Mouse (Mus musculus): ENCODE results near the gene Hs6st3. TPM values are rescaled to one million over a fixed set of nuclear protein-coding genes. Genes with fewer than 3 reads are reported as not detected.

Hs6st3 gene
- polyA plus RNA-seq, 1 experiment from 2014 or later, result 0.11 TPM

DNA sequence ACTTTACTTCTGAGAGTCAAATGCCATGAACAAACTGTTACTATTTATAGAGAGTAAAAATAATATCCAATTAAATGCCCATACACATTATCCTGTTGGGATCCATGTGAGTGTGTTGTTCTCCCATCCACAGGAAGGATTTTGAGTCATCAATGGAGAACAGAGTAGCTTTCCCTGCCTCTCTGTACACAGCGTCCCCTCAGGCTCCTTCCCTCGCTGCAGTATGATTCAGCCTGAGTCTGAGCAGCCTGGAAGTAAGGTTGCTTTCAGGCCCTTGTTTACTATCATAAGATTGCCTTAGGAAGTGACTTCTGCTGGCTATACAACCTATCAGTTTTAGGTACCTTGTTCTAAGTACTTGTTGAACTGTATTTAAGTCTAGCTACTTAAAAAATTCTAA, 14.9 kb downstream of the Hs6st3 start:
- 65% methylated on average over 2 of the region's 2 CpGs for WGBS
- ATAC-seq (ENCODE audit: insufficient number of reproducible peaks, insufficient read depth, low FRiP score, low read depth), result no peak

DNA sequence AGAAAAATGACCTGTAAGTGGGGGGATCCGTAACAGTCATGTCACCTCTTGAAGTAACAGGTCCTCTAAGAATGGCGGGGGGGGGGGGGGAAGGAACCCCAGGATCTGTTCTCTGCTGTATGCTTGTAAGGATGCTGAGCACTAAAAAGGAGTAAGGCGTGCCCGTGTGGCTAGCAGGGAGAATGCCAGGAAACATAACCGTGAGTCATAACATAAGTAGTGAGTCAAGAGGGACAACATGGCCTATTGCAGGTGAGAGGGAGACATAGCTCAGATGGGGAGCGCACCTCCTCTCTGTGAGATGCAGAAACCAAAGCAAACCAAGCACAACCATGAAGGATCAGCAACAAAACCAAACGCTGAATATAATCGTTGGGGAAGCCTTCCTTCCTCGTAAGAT, 55.8 kb downstream of the Hs6st3 start:
- 80% methylated on average over 9 of the region's 9 CpGs for WGBS

More for the DNA sequence above, 14.9 kb downstream of the Hs6st3 start:
- Histone ChIP-seq H3K4me1 (ENCODE audit: control insufficient read depth in 2 of 2, insufficient read depth in 2 of 2, low read length in 2 of 2) (no peaks in the 10 kb centered on the region), H3K27ac (replicated peaks in 1 of 2; ENCODE audit: control insufficient read depth in 1 of 2, insufficient read depth in 1 of 2, low read depth in 2 of 2, low read length in 2 of 2) (no peak overlapping the region), H3K27me3 (ENCODE audit: control insufficient read depth, insufficient read depth, low read length) (no peaks in the 10 kb centered on the region), H3K36me3 (ENCODE audit: control insufficient read depth, insufficient read depth, low read length) (no peaks in the 10 kb centered on the region), H3K4me2 (ENCODE audit: low read length) (no peak overlapping the region), H3K9ac (ENCODE audit: low read length) (no peak overlapping the region), H3K4me3 (ENCODE audit: control insufficient read depth in 1 of 2, insufficient read depth in 1 of 2, low read depth in 1 of 2, low read length in 2 of 2) (no peak overlapping the region), H3K9me3 (ENCODE audit: control insufficient read depth, low read length) (peaks cover 13% of the 10 kb centered on the region)

DNA sequence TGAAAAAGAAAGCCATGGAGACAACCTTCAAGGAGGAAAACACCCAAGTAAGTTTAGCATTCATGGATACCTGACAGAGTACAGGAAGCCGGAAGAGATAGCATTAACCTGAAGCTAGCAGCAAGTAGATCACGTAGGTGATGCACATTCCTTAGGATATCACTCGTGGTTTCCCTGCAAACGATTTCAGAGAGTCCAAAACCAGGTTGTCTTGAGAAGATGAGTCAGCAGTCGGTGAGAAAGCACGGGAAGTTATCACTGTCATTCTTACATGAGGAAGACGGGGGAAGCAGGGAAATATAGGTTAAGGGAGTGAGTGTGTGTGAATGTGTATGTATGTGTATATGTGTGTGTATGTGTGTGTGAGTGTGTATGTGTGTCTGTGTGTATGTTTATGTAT, 65.4 kb downstream of the Hs6st3 start:
- Histone ChIP-seq H3K4me1 (ENCODE audit: control insufficient read depth in 2 of 2, insufficient read depth in 2 of 2, low read length in 2 of 2) (no peaks in the 10 kb centered on the region), H3K9ac (ENCODE audit: low read length) (no peak overlapping the region), H3K9me3 (ENCODE audit: control insufficient read depth, low read length) (no peaks in the 10 kb centered on the region), H3K27ac (replicated peaks in 1 of 2; ENCODE audit: control insufficient read depth in 1 of 2, insufficient read depth in 1 of 2, low read depth in 2 of 2, low read length in 2 of 2) (no peak overlapping the region), H3K27me3 (ENCODE audit: control insufficient read depth, insufficient read depth, low read length) (no peaks in the 10 kb centered on the region), H3K36me3 (ENCODE audit: control insufficient read depth, insufficient read depth, low read length) (no peaks in the 10 kb centered on the region), H3K4me3 (ENCODE audit: control insufficient read depth in 1 of 2, insufficient read depth in 1 of 2, low read depth in 1 of 2, low read length in 2 of 2) (no peak overlapping the region), H3K4me2 (ENCODE audit: low read length) (no peak overlapping the region)
- ATAC-seq (ENCODE audit: insufficient number of reproducible peaks, insufficient read depth, low FRiP score, low read depth), result no peak
- whole genome bisulfite sequencing, result 78% methylated on average over 7 of the region's 7 CpGs

More for the DNA sequence above, 55.8 kb downstream of the Hs6st3 start:
- H3K9me3 ChIP-seq (ENCODE audit: control insufficient read depth, low read length), result no peaks in the 10 kb centered on the region
- no peak overlapping the region for H3K4me3 ChIP-seq (ENCODE audit: control insufficient read depth in 1 of 2, insufficient read depth in 1 of 2, low read depth in 1 of 2, low read length in 2 of 2)
- H3K27me3 ChIP-seq (ENCODE audit: control insufficient read depth, insufficient read depth, low read length), result no peaks in the 10 kb centered on the region
- H3K4me2 ChIP-seq (ENCODE audit: low read length), result no peak overlapping the region
- no peak overlapping the region for H3K9ac ChIP-seq (ENCODE audit: low read length)
- no peak overlapping the region for H3K27ac ChIP-seq (replicated peaks in 1 of 2; ENCODE audit: control insufficient read depth in 1 of 2, insufficient read depth in 1 of 2, low read depth in 2 of 2, low read length in 2 of 2)
- no peaks in the 10 kb centered on the region for H3K4me1 ChIP-seq (ENCODE audit: control insufficient read depth in 2 of 2, insufficient read depth in 2 of 2, low read length in 2 of 2)
- ATAC-seq (ENCODE audit: insufficient number of reproducible peaks, insufficient read depth, low FRiP score, low read depth), result no peak
- H3K36me3 ChIP-seq (ENCODE audit: control insufficient read depth, insufficient read depth, low read length), result no peaks in the 10 kb centered on the region

DNA sequence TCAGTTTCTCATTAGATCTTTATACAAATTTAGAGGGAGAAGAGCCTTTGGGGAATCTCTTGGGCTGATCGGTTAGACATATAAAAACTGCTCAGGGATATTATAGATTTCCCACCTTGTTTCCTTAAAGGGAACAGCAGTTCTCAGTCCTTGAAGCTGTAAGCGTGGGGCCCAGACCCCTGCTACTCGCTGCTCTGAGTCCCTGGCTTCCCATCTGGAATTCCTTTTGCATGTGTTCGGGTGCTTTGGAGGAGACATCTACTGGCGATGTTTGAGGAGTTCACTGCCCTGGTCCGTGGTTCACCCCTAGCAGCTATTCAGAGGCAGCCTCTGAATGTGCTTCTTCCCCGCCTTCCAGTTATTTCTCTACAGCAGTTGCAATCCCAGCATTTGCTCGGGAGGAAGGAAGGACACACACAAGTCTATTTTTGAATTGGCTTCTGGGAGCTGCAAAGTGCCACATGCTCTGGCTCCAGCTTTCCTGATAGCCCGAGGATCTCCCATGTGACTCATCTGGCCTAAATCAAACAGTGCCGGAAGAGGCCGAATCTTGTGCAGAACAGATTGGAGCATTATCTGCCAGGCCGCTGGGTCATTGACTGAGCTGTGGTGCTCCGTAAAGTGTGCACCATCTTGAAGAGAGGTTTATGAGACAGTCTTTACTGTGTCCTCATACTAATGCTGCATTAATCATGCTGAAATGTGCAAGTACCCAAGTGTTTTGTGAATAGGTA, 77.6 kb downstream of the Hs6st3 start:
- Histone ChIP-seq H3K27me3 (ENCODE audit: control insufficient read depth, insufficient read depth, low read length) (no peaks in the 10 kb centered on the region), H3K27ac (replicated peaks in 1 of 2; ENCODE audit: control insufficient read depth in 1 of 2, insufficient read depth in 1 of 2, low read depth in 2 of 2, low read length in 2 of 2) (peak overlapping the region; percentile 60 to 70), H3K4me1 (ENCODE audit: control insufficient read depth in 2 of 2, insufficient read depth in 2 of 2, low read length in 2 of 2) (peaks cover 8 to 9% of the 10 kb centered on the region in 2 experiments), H3K4me3 (ENCODE audit: control insufficient read depth in 1 of 2, insufficient read depth in 1 of 2, low read depth in 1 of 2, low read length in 2 of 2) (no peak overlapping the region), H3K9ac (ENCODE audit: low read length) (no peak overlapping the region), H3K4me2 (ENCODE audit: low read length) (peak overlapping the region; percentile 21; the same call in 1 of the 2 replicates), H3K36me3 (ENCODE audit: control insufficient read depth, insufficient read depth, low read length) (no peaks in the 10 kb centered on the region), H3K9me3 (ENCODE audit: control insufficient read depth, low read length) (no peaks in the 10 kb centered on the region)
- peak; percentile 54; the same call in 1 of the 2 replicates for ATAC-seq (ENCODE audit: insufficient number of reproducible peaks, insufficient read depth, low FRiP score, low read depth)
- 27% methylated on average over 13 of the region's 13 CpGs for WGBS

DNA sequence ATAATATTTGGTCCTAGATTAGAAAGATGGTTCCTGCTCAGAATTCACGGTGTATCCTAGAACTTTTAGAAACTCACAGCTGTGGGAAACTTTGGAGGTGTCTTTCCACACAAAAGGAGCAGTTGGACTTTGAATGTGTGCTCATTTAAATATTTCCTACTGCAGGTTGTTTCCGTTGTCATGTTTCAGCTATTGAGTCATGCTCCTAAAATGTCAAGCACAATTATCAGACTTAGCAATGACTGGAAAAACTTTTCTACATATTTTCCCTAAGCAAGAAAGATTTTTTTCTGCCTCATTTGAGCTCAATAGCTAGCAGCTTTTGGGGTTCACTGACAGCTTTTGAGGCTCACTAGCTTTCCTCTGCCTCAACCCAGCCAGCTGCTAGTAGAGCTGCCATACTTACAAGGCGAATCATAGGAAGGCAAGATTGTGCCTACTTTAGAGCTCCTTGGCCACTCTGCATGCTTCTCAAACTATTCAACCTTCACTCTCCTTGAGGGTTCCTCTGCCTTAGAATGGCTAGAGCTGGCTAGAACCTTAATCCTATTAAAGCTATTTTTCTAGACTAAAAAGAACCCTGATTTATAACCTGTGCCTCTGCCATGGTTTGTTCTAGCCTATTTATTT, 89.7 kb downstream of the Hs6st3 start:
- no peaks in the 10 kb centered on the region for H3K27me3 ChIP-seq (ENCODE audit: control insufficient read depth, insufficient read depth, low read length)
- no peak for ATAC-seq (ENCODE audit: insufficient number of reproducible peaks, insufficient read depth, low FRiP score, low read depth)
- WGBS, result 70% methylated on average over 3 of the region's 3 CpGs

DNA sequence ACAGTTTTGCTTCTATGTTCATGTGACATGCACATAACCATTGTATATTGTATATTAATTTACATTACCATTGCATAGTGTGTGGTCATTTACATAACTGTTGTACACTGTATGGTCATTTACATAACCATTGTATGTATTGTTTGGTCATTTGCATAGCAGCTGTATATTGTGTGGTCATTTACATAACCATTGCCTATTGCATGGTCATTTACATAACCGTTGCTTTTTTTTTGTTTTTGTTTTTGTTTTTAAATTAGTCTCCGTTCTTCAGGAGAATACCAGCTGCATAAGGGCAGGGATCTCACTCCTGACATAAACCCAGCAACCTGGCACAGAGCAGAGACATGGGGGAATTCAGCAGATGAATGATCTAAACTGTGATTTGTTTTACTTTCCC, 95.5 kb downstream of the Hs6st3 start:
- H3K9ac ChIP-seq (ENCODE audit: low read length), result no peak overlapping the region
- no peak for ATAC-seq (ENCODE audit: insufficient number of reproducible peaks, insufficient read depth, low FRiP score, low read depth)
- no peak overlapping the region for H3K27ac ChIP-seq (replicated peaks in 1 of 2; ENCODE audit: control insufficient read depth in 1 of 2, insufficient read depth in 1 of 2, low read depth in 2 of 2, low read length in 2 of 2)
- no peaks in the 10 kb centered on the region for H3K36me3 ChIP-seq (ENCODE audit: control insufficient read depth, insufficient read depth, low read length)
- H3K4me2 ChIP-seq (ENCODE audit: low read length), result no peak overlapping the region
- no peaks in the 10 kb centered on the region for H3K9me3 ChIP-seq (ENCODE audit: control insufficient read depth, low read length)
- H3K4me1 ChIP-seq (ENCODE audit: control insufficient read depth in 2 of 2, insufficient read depth in 2 of 2, low read length in 2 of 2), result no peaks in the 10 kb centered on the region
- WGBS, result 82% methylated on average over 2 of the region's 2 CpGs
- H3K27me3 ChIP-seq (ENCODE audit: control insufficient read depth, insufficient read depth, low read length), result no peaks in the 10 kb centered on the region
- no peak overlapping the region for H3K4me3 ChIP-seq (ENCODE audit: control insufficient read depth in 1 of 2, insufficient read depth in 1 of 2, low read depth in 1 of 2, low read length in 2 of 2)

More for the DNA sequence above, 89.7 kb downstream of the Hs6st3 start:
- Histone ChIP-seq H3K9me3 (ENCODE audit: control insufficient read depth, low read length) (no peaks in the 10 kb centered on the region), H3K4me3 (ENCODE audit: control insufficient read depth in 1 of 2, insufficient read depth in 1 of 2, low read depth in 1 of 2, low read length in 2 of 2) (no peak overlapping the region), H3K36me3 (ENCODE audit: control insufficient read depth, insufficient read depth, low read length) (no peaks in the 10 kb centered on the region), H3K27ac (replicated peaks in 1 of 2; ENCODE audit: control insufficient read depth in 1 of 2, insufficient read depth in 1 of 2, low read depth in 2 of 2, low read length in 2 of 2) (no peak overlapping the region), H3K4me1 (ENCODE audit: control insufficient read depth in 2 of 2, insufficient read depth in 2 of 2, low read length in 2 of 2) (0 out of 4 replicates have a peak, but pooled peaks cover 0 to 2% of the 10 kb centered on the region in 2 experiments), H3K4me2 (ENCODE audit: low read length) (no peak overlapping the region), H3K9ac (ENCODE audit: low read length) (no peak overlapping the region)

DNA sequence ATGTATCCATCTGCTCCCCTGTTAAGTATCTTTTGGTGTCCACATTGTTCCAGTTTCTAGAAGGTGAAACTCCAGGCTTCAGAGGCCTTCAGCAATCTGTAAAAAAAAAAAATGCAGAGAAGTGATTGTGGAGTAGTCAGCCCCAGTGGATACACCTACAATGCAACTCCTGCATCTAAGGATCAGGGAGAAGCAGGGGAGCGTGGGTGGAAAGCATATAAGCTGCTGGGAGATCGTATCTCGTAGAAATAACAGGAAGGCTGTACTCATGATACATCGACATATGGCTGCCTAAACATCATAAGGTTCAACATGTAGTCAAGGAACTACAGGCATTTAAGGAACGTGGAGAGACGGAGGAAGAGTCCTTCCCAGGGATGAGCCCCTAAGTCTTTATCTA, 109.0 kb downstream of the Hs6st3 start:
- Histone ChIP-seq H3K36me3 (ENCODE audit: control insufficient read depth, insufficient read depth, low read length) (no peaks in the 10 kb centered on the region), H3K4me1 (ENCODE audit: control insufficient read depth in 2 of 2, insufficient read depth in 2 of 2, low read length in 2 of 2) (no peaks in the 10 kb centered on the region), H3K27ac (replicated peaks in 1 of 2; ENCODE audit: control insufficient read depth in 1 of 2, insufficient read depth in 1 of 2, low read depth in 2 of 2, low read length in 2 of 2) (no peak overlapping the region), H3K4me2 (ENCODE audit: low read length) (no peak overlapping the region), H3K9me3 (ENCODE audit: control insufficient read depth, low read length) (0 out of 2 replicates have a peak, but pooled peaks cover 2% of the 10 kb centered on the region), H3K9ac (ENCODE audit: low read length) (no peak overlapping the region), H3K27me3 (ENCODE audit: control insufficient read depth, insufficient read depth, low read length) (no peaks in the 10 kb centered on the region), H3K4me3 (ENCODE audit: control insufficient read depth in 1 of 2, insufficient read depth in 1 of 2, low read depth in 1 of 2, low read length in 2 of 2) (no peak overlapping the region)
- WGBS, result 89% methylated on average over 6 of the region's 6 CpGs
- ATAC-seq (ENCODE audit: insufficient number of reproducible peaks, insufficient read depth, low FRiP score, low read depth), result no peak
